Mouse (Mus musculus): ENCODE results near the gene Pth1r. TPM values are rescaled to one million over a fixed set of nuclear protein-coding genes. Genes with fewer than 3 reads are reported as not detected.
"Not testable (repeated sequence)": the region's sequence is repeated elsewhere in the genome, so short reads cannot be mapped to it uniquely, and the experiment has no call there.

Gene Pth1r
- polyA plus RNA-seq, 1 experiment: 8.2 TPM

- Histone ChIP-seq H3K4me3 (ENCODE audit: insufficient read depth, low read length) (no peak overlapping the region), H3K27ac (ENCODE audit: insufficient read depth, low read length) (no peak overlapping the region), H3K4me1 (ENCODE audit: control insufficient read depth, insufficient read depth, low read length) (no peaks in the 10 kb centered on the region)
- no peak for TF ChIP-seq POLR2A (IDR thresholded peaks at IDR 0.05; ENCODE audit: extremely low read depth, insufficient read depth, low read length)
- no peak for TF ChIP-seq CTCF (IDR thresholded peaks at IDR 0.05; ENCODE audit: extremely low read depth, insufficient read depth, low read length)
Measured at GRCm38 (mm10) chr9:110695165-110695755, 51.7 kb downstream of the Pth1r start.

DNA sequence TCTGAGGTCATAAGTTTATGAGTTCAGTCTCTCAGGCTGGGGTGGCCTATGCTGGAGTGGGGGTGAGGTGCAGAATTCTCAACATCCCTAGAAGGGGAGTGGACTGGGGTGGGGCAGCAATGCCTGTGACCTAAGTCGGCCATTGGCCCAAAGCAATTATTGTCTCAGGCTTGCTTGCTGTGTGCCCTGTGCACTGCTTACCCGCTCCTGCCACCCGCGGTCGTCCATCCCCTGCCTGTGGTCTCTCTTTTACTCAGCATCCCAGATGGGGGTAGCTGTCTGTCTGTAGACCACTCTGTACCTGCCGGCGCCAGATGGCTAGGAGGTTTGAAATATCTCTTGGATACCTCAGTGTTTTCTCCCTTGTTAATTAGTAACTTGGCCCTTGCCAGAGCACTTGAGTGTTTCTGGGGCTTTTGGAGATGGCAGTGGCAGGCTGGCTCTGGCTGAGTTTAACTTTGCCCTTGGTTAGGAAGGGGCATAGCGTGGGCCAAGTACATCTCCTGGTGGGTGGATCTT, 57.6 kb downstream of the Pth1r start:
- Histone ChIP-seq H3K27ac (ENCODE audit: insufficient read depth, low read length) (no peak overlapping the region), H3K4me3 (ENCODE audit: insufficient read depth, low read length) (no peak overlapping the region), H3K4me1 (ENCODE audit: control insufficient read depth, insufficient read depth, low read length) (peaks cover 6% of the 10 kb centered on the region)
- TF ChIP-seq POLR2A (IDR thresholded peaks at IDR 0.05; ENCODE audit: extremely low read depth, insufficient read depth, low read length) (no peak), CTCF (IDR thresholded peaks at IDR 0.05; ENCODE audit: extremely low read depth, insufficient read depth, low read length) (no peak)

DNA sequence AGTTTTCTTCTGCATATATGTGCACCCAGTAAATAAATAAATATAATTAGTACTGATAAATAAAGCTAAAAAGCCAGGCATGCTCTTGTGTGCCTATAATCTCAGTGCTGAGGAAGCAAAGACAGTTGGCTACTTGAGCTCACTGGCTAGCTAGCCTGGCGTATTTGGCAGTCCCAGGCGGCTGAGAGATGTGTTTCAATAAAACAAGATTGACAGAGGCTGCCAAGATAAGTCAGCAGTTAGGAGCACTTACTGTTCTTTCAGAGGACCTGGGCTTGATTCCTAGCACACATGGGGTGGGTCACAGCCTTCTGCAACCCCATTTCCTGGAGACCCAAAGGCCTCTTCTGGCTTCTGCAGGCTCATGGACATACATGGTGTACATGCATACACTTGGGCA, 59.1 kb downstream of the Pth1r start:
- TF ChIP-seq POLR2A (IDR thresholded peaks at IDR 0.05; ENCODE audit: extremely low read depth, insufficient read depth, low read length) (no peak), CTCF (IDR thresholded peaks at IDR 0.05; ENCODE audit: extremely low read depth, insufficient read depth, low read length) (no peak)
- Histone ChIP-seq H3K4me1 (ENCODE audit: control insufficient read depth, insufficient read depth, low read length) (peaks cover 15% of the 10 kb centered on the region), H3K4me3 (ENCODE audit: insufficient read depth, low read length) (no peak overlapping the region), H3K27ac (ENCODE audit: insufficient read depth, low read length) (no peak overlapping the region)

- H3K27ac ChIP-seq (ENCODE audit: insufficient read depth, low read length): no peak overlapping the region
- TF ChIP-seq CTCF (IDR thresholded peaks at IDR 0.05; ENCODE audit: extremely low read depth, insufficient read depth, low read length): no peak
- no peak for TF ChIP-seq POLR2A (IDR thresholded peaks at IDR 0.05; ENCODE audit: extremely low read depth, insufficient read depth, low read length)
- no peak overlapping the region for H3K4me3 ChIP-seq (ENCODE audit: insufficient read depth, low read length)
- H3K4me1 ChIP-seq (ENCODE audit: control insufficient read depth, insufficient read depth, low read length): peaks cover 18% of the 10 kb centered on the region
Measured at GRCm38 (mm10) chr9:110687061-110687460, 59.9 kb downstream of the Pth1r start.

DNA sequence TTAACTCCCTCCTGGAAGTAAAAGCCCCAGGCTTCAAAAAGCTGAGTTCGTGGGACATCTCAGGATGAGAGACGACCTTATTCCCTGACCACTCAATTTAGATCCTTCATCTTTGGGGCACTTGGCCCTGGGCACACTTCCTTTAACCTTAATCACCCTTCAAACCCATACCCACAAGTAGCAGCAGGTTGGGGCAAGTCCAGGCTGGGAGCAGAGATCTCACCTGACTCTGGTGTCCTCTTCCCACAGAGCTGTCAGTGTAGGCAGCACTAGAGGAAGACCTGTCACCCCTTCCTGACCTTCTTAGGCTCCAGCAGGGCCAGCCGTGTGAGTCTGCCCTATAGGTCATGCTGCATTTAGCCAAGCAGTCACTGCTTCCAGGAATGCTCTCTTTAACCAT, 60.5 kb downstream of the Pth1r start:
- Histone ChIP-seq H3K4me1 (ENCODE audit: control insufficient read depth, insufficient read depth, low read length) (peaks cover 20% of the 10 kb centered on the region), H3K4me3 (ENCODE audit: insufficient read depth, low read length) (no peak overlapping the region), H3K27ac (ENCODE audit: insufficient read depth, low read length) (no peak overlapping the region)
- TF ChIP-seq CTCF (IDR thresholded peaks at IDR 0.05; ENCODE audit: extremely low read depth, insufficient read depth, low read length) (no peak), POLR2A (IDR thresholded peaks at IDR 0.05; ENCODE audit: extremely low read depth, insufficient read depth, low read length) (no peak)

DNA sequence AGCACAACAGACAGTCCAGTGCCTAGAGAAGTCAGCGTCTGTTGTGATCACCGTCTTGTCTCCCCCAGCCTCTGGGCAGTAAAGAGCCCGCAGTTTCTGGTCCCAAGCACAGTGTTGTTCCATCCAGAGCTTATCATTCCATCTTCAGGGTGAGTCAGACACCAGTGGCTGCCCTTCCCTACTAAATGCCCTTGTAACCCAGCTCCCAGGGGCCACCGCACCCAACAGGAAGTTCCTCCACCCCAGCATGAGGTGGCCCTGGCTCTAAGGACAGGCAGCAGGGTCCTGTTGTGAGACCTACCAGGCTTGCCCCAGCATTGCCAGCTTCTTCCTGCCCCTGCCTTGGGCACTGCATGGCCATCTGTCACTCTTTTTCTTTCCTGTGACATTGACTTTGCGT, 61.4 kb downstream of the Pth1r start:
- H3K4me1 ChIP-seq (ENCODE audit: control insufficient read depth, insufficient read depth, low read length): peaks cover 25% of the 10 kb centered on the region
- TF ChIP-seq POLR2A (IDR thresholded peaks at IDR 0.05; ENCODE audit: extremely low read depth, insufficient read depth, low read length): no peak
- no peak for TF ChIP-seq CTCF (IDR thresholded peaks at IDR 0.05; ENCODE audit: extremely low read depth, insufficient read depth, low read length)

DNA sequence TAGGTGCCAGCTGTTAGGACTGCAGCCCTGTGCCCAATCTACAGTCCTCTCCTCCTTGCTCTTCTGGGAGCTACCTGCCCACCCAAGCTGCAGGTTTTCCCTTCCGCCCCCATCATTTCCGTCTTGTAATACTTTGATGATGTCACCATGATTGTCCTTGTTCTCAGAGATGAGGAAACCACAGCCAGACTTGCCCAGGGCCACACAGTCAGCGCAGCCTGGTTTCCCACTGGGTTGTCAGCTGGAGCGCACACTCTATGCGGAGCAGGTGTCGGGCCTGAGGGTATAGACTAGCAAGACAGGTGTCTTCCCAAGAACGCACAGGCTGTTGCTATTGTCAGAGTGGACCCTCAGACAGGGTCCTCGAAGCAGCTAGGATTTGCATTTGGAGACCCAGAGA, 61.8 kb downstream of the Pth1r start:
- no peak overlapping the region for H3K4me3 ChIP-seq (ENCODE audit: insufficient read depth, low read length)
- H3K4me1 ChIP-seq (ENCODE audit: control insufficient read depth, insufficient read depth, low read length): peaks cover 25% of the 10 kb centered on the region
- no peak overlapping the region for H3K27ac ChIP-seq (ENCODE audit: insufficient read depth, low read length)
- TF ChIP-seq POLR2A (IDR thresholded peaks at IDR 0.05; ENCODE audit: extremely low read depth, insufficient read depth, low read length) (no peak), CTCF (IDR thresholded peaks at IDR 0.05; ENCODE audit: extremely low read depth, insufficient read depth, low read length) (no peak)

More for the DNA sequence above, 61.4 kb downstream of the Pth1r start:
- Histone ChIP-seq H3K27ac (ENCODE audit: insufficient read depth, low read length) (no peak overlapping the region), H3K4me3 (ENCODE audit: insufficient read depth, low read length) (no peak overlapping the region)

DNA sequence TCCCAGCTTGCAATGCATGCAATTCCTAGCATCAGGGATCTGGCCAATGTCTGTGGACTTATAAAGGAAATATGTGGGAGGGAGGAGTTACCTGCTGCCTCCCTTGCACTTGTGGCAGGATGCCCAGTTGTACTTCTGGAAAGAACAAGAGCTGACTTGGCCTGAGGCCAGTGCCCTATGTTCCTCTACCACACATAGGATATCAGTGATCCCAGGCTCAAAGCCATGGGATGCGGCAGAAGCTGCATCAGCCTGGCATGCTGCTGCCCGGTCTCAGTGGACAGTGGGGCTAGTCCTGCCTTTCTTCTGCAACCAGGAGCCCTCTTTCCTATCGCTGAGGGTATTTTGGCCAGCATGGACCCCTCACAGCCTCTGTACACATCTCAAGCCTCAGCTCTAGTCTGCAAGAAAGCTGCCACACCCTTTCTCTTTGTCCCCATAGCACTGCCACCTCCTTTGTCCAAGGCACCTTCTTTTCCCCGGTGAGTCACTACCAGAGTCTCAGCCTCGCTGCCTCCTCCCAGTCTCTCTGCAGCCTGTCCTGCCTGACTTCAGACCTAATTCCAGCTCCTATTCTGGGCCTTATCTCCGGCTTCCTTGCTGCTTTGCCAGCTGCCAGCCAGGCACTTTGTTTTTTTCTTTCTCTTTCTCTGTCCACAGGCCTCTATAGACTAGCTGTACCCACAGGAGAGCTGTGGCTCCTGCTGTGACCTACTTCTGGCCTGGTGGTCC, 62.7 kb downstream of the Pth1r start:
- no peak overlapping the region for H3K4me3 ChIP-seq (ENCODE audit: insufficient read depth, low read length)
- 0 out of 2 replicates have a peak overlapping the region, but pooled peaks have one; percentile 6 for H3K27ac ChIP-seq (ENCODE audit: insufficient read depth, low read length)
- TF ChIP-seq CTCF (IDR thresholded peaks at IDR 0.05; ENCODE audit: extremely low read depth, insufficient read depth, low read length) (no peak), POLR2A (IDR thresholded peaks at IDR 0.05; ENCODE audit: extremely low read depth, insufficient read depth, low read length) (no peak)
- H3K4me1 ChIP-seq (ENCODE audit: control insufficient read depth, insufficient read depth, low read length): peaks cover 25% of the 10 kb centered on the region

GRCm38 (mm10) chr9:110683574-110684099, 63.3 kb downstream of the Pth1r start:
- no peak for TF ChIP-seq CTCF (IDR thresholded peaks at IDR 0.05; ENCODE audit: extremely low read depth, insufficient read depth, low read length)
- TF ChIP-seq POLR2A (IDR thresholded peaks at IDR 0.05; ENCODE audit: extremely low read depth, insufficient read depth, low read length): no peak
- Histone ChIP-seq H3K4me1 (ENCODE audit: control insufficient read depth, insufficient read depth, low read length) (peaks cover 25% of the 10 kb centered on the region), H3K27ac (ENCODE audit: insufficient read depth, low read length) (no peak overlapping the region), H3K4me3 (ENCODE audit: insufficient read depth, low read length) (no peak overlapping the region)

- H3K4me3 ChIP-seq (ENCODE audit: insufficient read depth, low read length): not testable (repeated sequence)
Measured at GRCm38 (mm10) chr9:110682697-110683096, 64.2 kb downstream of the Pth1r start.

More at GRCm38 (mm10) chr9:110682697-110683096, 64.2 kb downstream of the Pth1r start:
- peaks cover 25% of the 10 kb centered on the region for H3K4me1 ChIP-seq (ENCODE audit: control insufficient read depth, insufficient read depth, low read length)
- H3K27ac ChIP-seq (ENCODE audit: insufficient read depth, low read length): not testable (repeated sequence)

Data from cortical plate, adult 2 months (tissue).